Mouse (Mus musculus): ENCODE measurements around the gene Shld2.

The Shld2 gene

GRCm38 (mm10) chr14:34215451-34216127 lies 94.7 kb downstream of the Shld2 start:
- no peak for DNase-seq

GRCm38 (mm10) chr14:34209942-34210341 lies 100.4 kb downstream of the Shld2 start:
- no peak for DNase-seq

- no peak for DNase-seq
Observed at GRCm38 (mm10) chr14:34209080-34209479, 101.2 kb downstream of the Shld2 start.

GRCm38 (mm10) chr14:34208651-34209050 lies 101.6 kb downstream of the Shld2 start:
- DNase-seq, result no peak

GRCm38 (mm10) chr14:34207996-34208395 lies 102.3 kb downstream of the Shld2 start:
- no peak for DNase-seq

GRCm38 (mm10) chr14:34201231-34202035 lies 108.9 kb downstream of the Shld2 start, which contains the start of gene Gprin2:
Gene Gprin2, minus strand, starts transcription at chr14:34201653.
- DNase-seq, result peak; percentile 25

GRCm38 (mm10) chr14:34200738-34201230 lies 109.5 kb downstream of the Shld2 start:
- no peak for DNase-seq

GRCm38 (mm10) chr14:34196706-34197105 lies 113.6 kb downstream of the Shld2 start:
- no peak for DNase-seq

GRCm38 (mm10) chr14:34195466-34195865 lies 114.8 kb downstream of the Shld2 start:
- DNase-seq, result no peak

- no peak for DNase-seq
Observed at GRCm38 (mm10) chr14:34193879-34194278, 116.4 kb downstream of the Shld2 start.

- no peak for DNase-seq
Observed at GRCm38 (mm10) chr14:34190361-34190760, 119.9 kb downstream of the Shld2 start.

- DNase-seq, result peak; percentile 23 to 30
Observed at GRCm38 (mm10) chr14:34188629-34189028, 121.7 kb downstream of the Shld2 start.
